Mouse (Mus musculus): ENCODE results near the gene Pla2g5.

DNA sequence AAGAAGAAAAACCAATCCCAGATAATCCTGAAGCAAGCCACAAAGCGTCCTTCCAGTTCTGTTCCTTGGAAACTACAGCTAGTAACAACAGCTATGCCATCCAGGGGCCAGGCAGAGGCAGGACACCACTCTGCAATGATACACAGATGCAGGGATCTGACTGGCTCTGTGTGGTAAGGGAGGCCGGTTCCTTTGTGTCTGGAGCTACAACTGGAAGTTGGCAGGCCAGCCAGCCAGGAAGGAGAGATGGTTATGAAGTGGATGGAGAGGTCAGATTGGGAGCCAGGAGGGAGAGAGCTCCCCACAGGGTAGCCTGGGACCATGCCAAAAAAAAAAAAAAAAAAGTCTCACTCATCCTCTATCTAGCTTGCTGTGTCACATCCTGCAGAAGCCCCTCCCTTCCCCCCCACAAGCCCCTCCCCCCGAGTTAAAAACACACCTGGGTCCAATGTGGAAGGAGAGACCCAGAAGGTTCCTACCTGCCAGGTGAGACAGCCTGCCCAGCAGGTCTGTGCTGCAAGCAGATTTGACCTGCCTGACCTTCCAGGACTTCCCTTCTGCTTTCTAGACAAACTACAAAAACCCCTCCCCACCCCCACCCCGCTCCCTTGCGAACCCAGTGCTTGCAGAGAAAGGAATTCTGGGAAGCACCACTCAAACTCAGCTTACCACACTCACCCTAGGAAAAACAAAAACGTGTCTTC, 66.6 kb downstream of the Pla2g5 start:
- TF ChIP-seq GATA1 (IDR thresholded peaks at IDR 0.05; ENCODE audit: borderline replicate concordance, low read length) (no peak), FLI1 (IDR thresholded peaks at IDR 0.05; ENCODE audit: low read length) (no peak)

Measured in megakaryocyte, embryonic 14.5 days (primary cell).